ENCODE assay signal across 9 mouse cellular contexts in the genomic region with DNA sequence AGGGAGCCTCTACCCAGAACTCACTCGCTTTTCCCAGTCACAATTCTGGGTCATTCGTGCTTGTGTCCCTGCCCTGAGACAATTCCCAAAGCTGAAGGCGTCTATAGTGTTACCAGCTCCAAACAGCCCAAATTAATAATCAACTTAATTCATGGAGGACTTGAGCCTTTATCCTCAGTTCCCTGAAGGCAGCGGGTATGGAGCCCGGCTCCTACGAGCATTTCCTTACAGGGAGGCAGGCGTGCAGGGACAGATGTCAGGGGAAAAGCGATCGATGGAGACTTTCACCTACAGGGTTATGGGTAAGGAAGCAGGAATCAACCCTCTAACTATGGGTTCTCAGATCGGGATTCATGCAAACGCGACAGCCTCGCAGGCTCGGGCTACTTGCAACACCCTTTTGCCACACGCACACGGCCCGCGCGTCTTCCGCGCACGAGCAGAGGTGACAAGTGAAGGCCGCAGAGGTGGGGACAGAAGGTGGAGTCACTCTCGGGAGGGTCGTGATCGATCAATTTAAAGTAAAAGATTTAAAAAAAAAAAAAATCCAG. TPM values are rescaled to one million over a fixed set of nuclear protein-coding genes. Genes with fewer than 3 reads are reported as not detected.
DNase-seq lines count a peak whose midpoint lies in the region; ATAC-seq and TF ChIP-seq lines count a peak whose summit lies in the region.
"Had no signal": no experiment of that assay in that cellular context is flagged by ENCODE, and none has a peak within 500 bp of the region (broad histone marks: within the 10 kb centered on the region; RNA-seq: fewer than 3 reads in every experiment).

No protein-coding gene starts in this region.

- TF ChIP-seq CTCF in kidney, postnatal 0 days (IDR thresholded peaks at IDR 0.05; ENCODE audit: low read depth): no peak

- H3K9ac ChIP-seq in lung, embryonic 16.5 days (ENCODE audit: low read length): peak overlapping the region; percentile 83
- H3K9ac ChIP-seq in heart, embryonic 13.5 days: peak overlapping the region; percentile 91
- H3K9ac ChIP-seq in kidney, postnatal 0 days (ENCODE audit: low read depth, low read length): peak overlapping the region; percentile 73
- H3K9ac ChIP-seq in midbrain, embryonic 16.5 days (ENCODE audit: low read depth, low read length): peak overlapping the region; percentile 75

- no peaks in the 10 kb centered on the region for H3K36me3 ChIP-seq in lung, embryonic 16.5 days (ENCODE audit: control insufficient read depth, insufficient read depth, low read length)
- H3K36me3 ChIP-seq in heart, embryonic 13.5 days: no peaks in the 10 kb centered on the region
- H3K36me3 ChIP-seq in kidney, postnatal 0 days (ENCODE audit: insufficient read depth, low read length): no peaks in the 10 kb centered on the region
- no peaks in the 10 kb centered on the region for H3K36me3 ChIP-seq in midbrain, embryonic 16.5 days (ENCODE audit: control insufficient read depth, insufficient read depth, low read length)

- intact Hi-C loops in gastrocnemius, postnatal 36 days (cut with DNase I): no loop called here

- peak overlapping the region; percentile 53 for H3K4me3 ChIP-seq in lung, embryonic 16.5 days (ENCODE audit: low read length)
- H3K4me3 ChIP-seq in heart, embryonic 13.5 days: peak overlapping the region; percentile 57
- peak overlapping the region; percentile 35 for H3K4me3 ChIP-seq in kidney, postnatal 0 days (replicated peaks; ENCODE audit: low read depth, low read length)
- H3K4me3 ChIP-seq in midbrain, embryonic 16.5 days (ENCODE audit: low read depth, low read length): peak overlapping the region; percentile 38

- H3K4me1 ChIP-seq in lung, embryonic 16.5 days (replicated peaks; ENCODE audit: control insufficient read depth, insufficient read depth, low read length): peaks cover 20% of the 10 kb centered on the region; the same call in 1 of the 2 replicates
- peaks cover 38% of the 10 kb centered on the region for H3K4me1 ChIP-seq in heart, embryonic 13.5 days
- H3K4me1 ChIP-seq in kidney, postnatal 0 days (replicated peaks; ENCODE audit: insufficient read depth, low read length): peaks cover 18% of the 10 kb centered on the region
- peaks cover 31% of the 10 kb centered on the region for H3K4me1 ChIP-seq in midbrain, embryonic 16.5 days (ENCODE audit: control insufficient read depth, insufficient read depth, low read length)

- 10% methylated on average over 26 of the region's 26 CpGs for WGBS in lung, embryonic 16.5 days
- 5% methylated on average over 26 of the region's 26 CpGs for WGBS in heart, embryonic 13.5 days
- WGBS in kidney, postnatal 0 days: 11% methylated on average over 26 of the region's 26 CpGs
- WGBS in midbrain, embryonic 16.5 days: 9% methylated on average over 26 of the region's 26 CpGs

- no peaks in the 10 kb centered on the region for H3K27me3 ChIP-seq in lung, embryonic 16.5 days (ENCODE audit: control insufficient read depth, insufficient read depth, low read depth, low read length)
- no peaks in the 10 kb centered on the region for H3K27me3 ChIP-seq in heart, embryonic 13.5 days (replicated peaks)
- no peaks in the 10 kb centered on the region for H3K27me3 ChIP-seq in kidney, postnatal 0 days (ENCODE audit: insufficient read depth, low read length)
- H3K27me3 ChIP-seq in midbrain, embryonic 16.5 days (ENCODE audit: control insufficient read depth, insufficient read depth, low read depth, low read length): no peaks in the 10 kb centered on the region

- no peak for ATAC-seq in lung, embryonic 16.5 days (ENCODE audit: low read depth)
- ATAC-seq in heart, embryonic 13.5 days (ENCODE audit: extremely low read depth, insufficient number of reproducible peaks, low FRiP score, low TSS enrichment): no peak
- no peak for ATAC-seq in kidney, postnatal 0 days (replicated peaks; ENCODE audit: low FRiP score, low read depth)
- no peak for ATAC-seq in midbrain, embryonic 16.5 days

- DNase-seq in lung, postnatal 36 days: no peak
- peak; percentile 69 for DNase-seq in embryo, embryonic 10 days (ENCODE audit: low spot score)
- peak; percentile 59 for DNase-seq in kidney, postnatal 0 days (ENCODE audit: low spot score)
- DNase-seq in gastrocnemius, postnatal 36 days: no peak
- DNase-seq in left cerebral cortex, adult 9 months (ENCODE audit: low spot score in 2 of 2): no peak

- H3K9me3 ChIP-seq in lung, embryonic 16.5 days (ENCODE audit: control insufficient read depth, low read length): no peaks in the 10 kb centered on the region
- no peaks in the 10 kb centered on the region for H3K9me3 ChIP-seq in heart, embryonic 13.5 days
- no peaks in the 10 kb centered on the region for H3K9me3 ChIP-seq in kidney, postnatal 0 days (replicated peaks; ENCODE audit: low read length)
- H3K9me3 ChIP-seq in midbrain, embryonic 16.5 days (replicated peaks; ENCODE audit: control insufficient read depth, low read length, poor library complexity, severe bottlenecking): no peaks in the 10 kb centered on the region

- H3K27ac ChIP-seq in lung, embryonic 16.5 days (ENCODE audit: low read length): no peak overlapping the region
- 0 out of 2 replicates have a peak overlapping the region, but pooled peaks have one; percentile 45 for H3K27ac ChIP-seq in heart, embryonic 13.5 days (replicated peaks)
- H3K27ac ChIP-seq in kidney, postnatal 0 days: peak overlapping the region; percentile 73
- H3K27ac ChIP-seq in midbrain, embryonic 16.5 days (ENCODE audit: low read length): no peak overlapping the region

- H3K4me2 ChIP-seq in lung, embryonic 16.5 days (ENCODE audit: low read depth, low read length): peak overlapping the region; percentile 93
- H3K4me2 ChIP-seq in heart, embryonic 13.5 days: peak overlapping the region; percentile 99
- H3K4me2 ChIP-seq in kidney, postnatal 0 days (ENCODE audit: low read length): peak overlapping the region; percentile 78
- peak overlapping the region; percentile 88 for H3K4me2 ChIP-seq in midbrain, embryonic 16.5 days (ENCODE audit: low read length)

RNA-seq across cellular contexts. Expression of a gene that starts 6.2 kb away (rescaled TPM):
- polyA plus RNA-seq in lung, embryonic 16.5 days (2015; fragmentation: Nextera tagmentation; extraction: Ambion mirVana): 12.1 and 13.1 TPM in 2 replicates
- 11.3 and 12.0 TPM in 2 replicates for polyA plus RNA-seq in heart, embryonic 13.5 days (2015; fragmentation: Nextera tagmentation; extraction: Ambion mirVana)
- polyA plus RNA-seq in kidney, postnatal 0 days (2015; fragmentation: Nextera tagmentation; extraction: Ambion mirVana): 14.9 and 17.9 TPM in 2 replicates
- polyA plus RNA-seq in midbrain, embryonic 16.5 days (2015; fragmentation: Nextera tagmentation; extraction: Ambion mirVana): 7.5 and 10.8 TPM in 2 replicates
- total RNA-seq in gastrocnemius, postnatal 36 days (2021): under 1 TPM; 0.17 to 0.20 TPM

RNA-seq across cellular contexts. Expression of a gene that starts 17.5 kb away (rescaled TPM):
- 5.1 and 5.5 TPM in 2 replicates for polyA plus RNA-seq in lung, embryonic 16.5 days (2015; fragmentation: Nextera tagmentation; extraction: Ambion mirVana)
- 5.5 and 6.6 TPM in 2 replicates for polyA plus RNA-seq in heart, embryonic 13.5 days (2015; fragmentation: Nextera tagmentation; extraction: Ambion mirVana)
- polyA plus RNA-seq in kidney, postnatal 0 days (2015; fragmentation: Nextera tagmentation; extraction: Ambion mirVana): 7.7 and 7.8 TPM in 2 replicates
- 5.0 and 7.4 TPM in 2 replicates for polyA plus RNA-seq in midbrain, embryonic 16.5 days (2015; fragmentation: Nextera tagmentation; extraction: Ambion mirVana)
- total RNA-seq in gastrocnemius, postnatal 36 days (2021): under 1 TPM; 0.18 to 0.25 TPM

RNA-seq across cellular contexts. Expression of a gene that starts 23.7 kb away (rescaled TPM):
- 56.1 and 57.9 TPM in 2 replicates for polyA plus RNA-seq in lung, embryonic 16.5 days (2015; fragmentation: Nextera tagmentation; extraction: Ambion mirVana)
- 32.5 and 42.5 TPM in 2 replicates for polyA plus RNA-seq in heart, embryonic 13.5 days (2015; fragmentation: Nextera tagmentation; extraction: Ambion mirVana)
- polyA plus RNA-seq in kidney, postnatal 0 days (2015; fragmentation: Nextera tagmentation; extraction: Ambion mirVana): 48.9 and 49.2 TPM in 2 replicates
- 43.7 and 45.8 TPM in 2 replicates for polyA plus RNA-seq in midbrain, embryonic 16.5 days (2015; fragmentation: Nextera tagmentation; extraction: Ambion mirVana)
- 10 to 100 TPM; 15.6 to 21.9 TPM for total RNA-seq in gastrocnemius, postnatal 36 days (2021)

RNA-seq across cellular contexts. Expression of a gene that starts 34.6 kb away (rescaled TPM):
- not detected in 2 replicates for polyA plus RNA-seq in lung, embryonic 16.5 days (2015; fragmentation: Nextera tagmentation; extraction: Ambion mirVana)
- not detected in 2 replicates for polyA plus RNA-seq in heart, embryonic 13.5 days (2015; fragmentation: Nextera tagmentation; extraction: Ambion mirVana)
- polyA plus RNA-seq in kidney, postnatal 0 days (2015; fragmentation: Nextera tagmentation; extraction: Ambion mirVana): not detected in 2 replicates
- polyA plus RNA-seq in midbrain, embryonic 16.5 days (2015; fragmentation: Nextera tagmentation; extraction: Ambion mirVana): not detected in 2 replicates
- total RNA-seq in gastrocnemius, postnatal 36 days (2021): not detected
- total RNA-seq: left cerebral cortex, postnatal 25 days had no signal

Comparison
In these comparisons a context has a peak if more than half of its experiments do, and no peak if none do; other contexts are left out.
1. H3K27ac ChIP-seq: peak in heart, embryonic 13.5 days (single experiment) and kidney, postnatal 0 days (single experiment); none in lung, embryonic 16.5 days (single experiment) and midbrain, embryonic 16.5 days (single experiment).
2. DNase-seq: peak in embryo, embryonic 10 days (single experiment) and kidney, postnatal 0 days (single experiment); none in lung, postnatal 36 days (single experiment), gastrocnemius, postnatal 36 days (0 of 2) and left cerebral cortex, adult 9 months (0 of 2).
3. Peak in every context shown above with its lines, with median percentiles within 50 percentile points of each other: H3K4me2 ChIP-seq, H3K4me3 ChIP-seq and H3K9ac ChIP-seq.